Mouse (Mus musculus) cortical plate, adult 2 months (tissue): ENCODE results near the gene Taok2.

Experiments
- CTCF ChIP-seq: fragments of 200-500 bp; IDR thresholded peaks from 2 replicates; pipeline ENCODE4 v1.5.1; 2011; ENCODE audit warnings: mild to moderate bottlenecking, control low read depth, low read length; ENCODE audit not compliant: insufficient read depth; ENCODE audit errors: extremely low read depth
- POLR2A ChIP-seq: fragments of 200-500 bp; IDR thresholded peaks from 2 replicates; pipeline ENCODE4 v1.6.1; 2011; ENCODE audit warnings: mild to moderate bottlenecking, low read length, control low read depth; ENCODE audit not compliant: insufficient read depth; ENCODE audit errors: extremely low read depth

- TF ChIP-seq CTCF (no peak), POLR2A (no peak)
These were observed 48.1 kb upstream of the Taok2 start for GRCm38 (mm10) chr7:126932652-126933051.
